Mouse (Mus musculus) spleen, postnatal 10 days (tissue): Measurements from ENCODE around the gene Csnk2a2.

Experiments used
- DNase-seq, 2 experiments: peaks; one replicate each; pipeline ENCODE4 v3.0.0; 2021 to 2022; ENCODE audit warnings: low spot score in 2 of 2

Gene Csnk2a2

DNA sequence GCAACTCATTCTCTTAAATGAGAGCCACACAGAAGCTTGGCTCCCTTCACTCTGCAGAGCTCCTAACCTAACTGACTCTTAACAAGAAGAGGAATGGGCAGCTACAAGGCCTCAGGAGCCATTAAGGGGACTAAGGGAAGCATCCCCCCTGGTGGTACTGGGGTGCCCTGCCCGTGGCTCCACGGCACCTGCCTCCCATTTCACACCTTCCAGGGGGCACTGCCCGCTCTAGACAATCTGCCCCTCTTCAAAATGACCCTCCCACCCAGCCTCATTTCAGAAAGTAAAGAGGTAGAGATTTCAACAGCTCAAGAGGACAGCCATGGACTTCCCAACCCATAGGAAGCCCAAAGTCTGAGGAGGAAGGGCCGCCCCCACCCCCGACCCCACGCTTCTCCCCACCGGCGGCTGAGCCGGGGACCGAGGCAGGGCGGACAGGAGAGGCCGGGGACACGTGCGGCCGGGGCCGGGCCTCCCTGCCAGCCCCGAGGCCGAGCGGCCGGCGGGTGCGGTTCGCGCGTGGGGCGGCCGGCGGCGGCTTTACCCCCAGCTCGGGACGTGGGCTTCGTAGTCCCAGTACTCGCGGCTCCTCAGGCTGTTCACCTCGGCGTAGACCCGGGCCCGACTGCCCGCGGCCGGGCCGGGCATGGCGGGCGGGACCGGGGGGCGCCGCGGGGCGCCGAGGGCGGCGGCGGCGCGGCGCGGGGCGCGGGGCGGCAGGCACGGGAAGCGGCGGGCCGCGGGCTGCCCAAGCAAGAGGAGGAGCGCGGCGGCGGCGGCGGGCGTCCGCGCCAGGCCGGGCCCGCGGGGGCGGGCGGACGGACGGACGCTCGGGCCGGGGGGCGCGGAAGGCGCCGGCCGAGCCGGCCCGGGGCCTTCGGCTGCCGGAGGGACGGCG lies 1.8 kb downstream of the Csnk2a2 start:
- peak; percentile 32 to 38 for DNase-seq

DNA sequence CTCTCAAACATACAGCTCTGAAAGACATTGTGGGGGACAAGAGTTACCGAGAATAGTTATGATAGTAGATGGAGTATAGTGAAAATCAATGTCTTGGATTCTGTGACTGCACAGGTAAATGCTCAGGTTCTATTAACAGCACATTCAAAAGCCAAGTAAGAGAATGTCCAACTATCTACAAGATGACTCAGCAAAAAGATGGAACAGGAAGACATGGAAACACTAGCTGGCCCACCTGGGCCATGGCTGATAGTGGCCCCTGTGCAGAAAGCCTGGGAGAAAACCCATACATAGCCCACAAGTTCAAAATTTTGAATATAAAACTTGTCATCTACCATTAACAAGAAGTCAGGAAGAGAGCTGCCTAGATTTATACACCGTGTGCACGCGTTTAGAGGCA lies 19.8 kb downstream of the Csnk2a2 start:
- no peak for DNase-seq

DNA sequence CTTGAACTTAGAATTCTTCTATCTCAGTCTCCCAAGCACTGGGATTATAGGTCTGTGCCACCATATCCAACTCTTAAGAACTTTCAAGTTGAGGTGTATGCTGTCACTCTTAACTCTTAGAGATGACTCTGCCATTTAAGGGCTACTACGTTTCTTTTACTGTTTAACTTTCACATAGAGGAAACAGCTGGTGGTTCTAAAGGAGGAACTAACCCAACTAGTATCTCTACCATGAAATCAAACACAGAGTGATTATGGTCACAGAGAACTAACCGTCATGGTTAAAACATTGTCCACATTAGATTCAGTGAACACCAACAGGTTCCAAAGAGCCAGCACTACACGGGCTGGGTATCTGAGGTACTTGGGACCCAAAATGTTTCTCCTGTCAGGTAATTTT lies 20.8 kb downstream of the Csnk2a2 start:
- no peak for DNase-seq

DNA sequence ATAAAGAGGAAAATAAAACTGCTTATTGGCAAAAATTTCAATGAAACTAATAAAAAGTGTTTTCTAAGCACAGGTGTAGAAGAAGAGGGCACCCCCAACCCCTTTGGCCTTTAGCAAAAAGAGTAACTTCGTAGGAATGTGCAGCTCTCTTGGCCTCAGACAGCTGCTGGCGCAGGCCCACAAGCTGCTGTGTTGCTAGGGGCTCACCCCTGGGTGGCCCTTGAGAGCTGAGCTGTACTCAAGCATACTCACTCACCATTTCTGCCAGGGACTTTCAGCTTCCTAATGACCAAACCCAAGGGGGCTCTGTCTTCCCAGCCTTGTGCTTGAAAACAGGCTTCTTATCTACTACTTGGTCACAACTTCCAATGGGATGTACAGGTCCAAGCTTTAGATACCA lies 23.3 kb downstream of the Csnk2a2 start:
- no peak for DNase-seq

DNA sequence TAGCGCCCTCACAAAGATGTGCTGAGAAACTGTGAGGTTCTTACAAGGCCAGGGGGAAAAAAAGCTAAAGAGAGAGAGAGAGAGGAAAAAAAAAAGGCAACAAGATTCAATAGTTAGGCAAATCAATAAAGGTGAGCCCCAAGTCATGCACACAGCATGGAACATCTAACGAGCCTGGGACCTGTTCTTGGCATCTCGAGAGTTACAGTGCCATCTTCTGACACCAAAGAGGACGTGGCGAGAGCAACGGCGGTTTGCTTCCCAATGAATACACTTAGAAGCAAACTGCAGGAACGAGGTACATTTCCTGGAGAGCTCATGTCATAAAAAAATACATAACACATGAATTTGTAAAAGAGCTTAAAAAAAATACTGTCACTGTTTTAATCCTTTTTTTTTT lies 37.3 kb downstream of the Csnk2a2 start:
- DNase-seq, result no peak

DNA sequence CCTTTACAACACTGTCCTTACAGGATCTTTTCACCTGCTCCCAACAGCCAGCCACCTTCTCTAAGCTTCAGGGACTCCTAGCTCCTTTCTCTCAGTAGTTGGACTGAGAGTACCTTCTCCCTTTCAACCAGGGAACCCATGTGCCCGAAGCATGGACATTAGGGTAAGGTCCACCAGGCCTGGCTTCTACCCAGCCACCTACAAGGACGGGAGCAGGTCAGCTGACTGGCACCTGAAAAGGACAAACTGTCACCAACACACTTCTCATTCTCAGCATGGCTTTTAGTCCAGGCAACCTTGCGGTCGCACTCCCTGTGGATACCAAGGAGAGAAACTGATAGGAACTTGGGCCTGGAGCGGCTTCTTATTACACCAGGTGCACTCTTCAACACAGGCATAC lies 39.6 kb downstream of the Csnk2a2 start:
- no peak for DNase-seq

DNA sequence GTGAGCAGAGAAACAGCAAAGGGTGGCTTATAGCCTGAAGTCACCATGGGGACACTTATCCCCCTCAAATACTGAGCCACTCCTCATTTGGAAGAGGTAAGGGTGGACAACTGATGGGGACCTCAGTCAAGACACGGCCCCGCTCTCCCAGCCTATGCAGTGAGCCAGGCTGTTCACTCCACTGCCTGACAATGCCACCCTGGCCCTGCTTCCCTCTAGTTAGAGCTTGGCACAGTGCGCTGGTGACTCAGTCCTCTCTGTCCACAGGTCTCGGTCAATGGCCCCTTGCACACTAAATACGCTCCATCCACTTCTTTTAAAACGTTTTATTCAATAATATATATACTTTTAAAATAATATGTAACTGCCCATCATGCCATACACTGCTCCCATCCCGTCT lies 42.2 kb downstream of the Csnk2a2 start:
- DNase-seq, result no peak

DNA sequence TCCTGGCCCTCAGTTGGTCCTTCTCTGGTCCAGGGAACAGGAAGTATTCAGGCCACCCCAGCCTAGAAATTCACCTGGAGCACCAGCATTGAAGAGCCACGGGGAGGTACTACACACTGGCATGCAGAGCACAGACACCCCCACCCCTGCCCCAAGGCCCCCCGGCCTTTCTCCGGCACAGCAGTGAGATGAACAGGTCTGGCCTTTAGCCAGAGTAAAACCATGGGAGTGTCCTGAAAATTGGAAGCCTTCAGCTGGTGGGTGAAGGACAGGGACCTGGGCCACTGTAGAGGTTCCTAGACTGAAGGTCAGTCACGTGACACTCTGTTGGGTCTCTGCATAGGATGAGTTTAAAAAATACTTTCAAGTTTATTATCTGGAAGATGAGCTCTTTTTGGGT lies 44.8 kb downstream of the Csnk2a2 start:
- DNase-seq, result no peak

DNA sequence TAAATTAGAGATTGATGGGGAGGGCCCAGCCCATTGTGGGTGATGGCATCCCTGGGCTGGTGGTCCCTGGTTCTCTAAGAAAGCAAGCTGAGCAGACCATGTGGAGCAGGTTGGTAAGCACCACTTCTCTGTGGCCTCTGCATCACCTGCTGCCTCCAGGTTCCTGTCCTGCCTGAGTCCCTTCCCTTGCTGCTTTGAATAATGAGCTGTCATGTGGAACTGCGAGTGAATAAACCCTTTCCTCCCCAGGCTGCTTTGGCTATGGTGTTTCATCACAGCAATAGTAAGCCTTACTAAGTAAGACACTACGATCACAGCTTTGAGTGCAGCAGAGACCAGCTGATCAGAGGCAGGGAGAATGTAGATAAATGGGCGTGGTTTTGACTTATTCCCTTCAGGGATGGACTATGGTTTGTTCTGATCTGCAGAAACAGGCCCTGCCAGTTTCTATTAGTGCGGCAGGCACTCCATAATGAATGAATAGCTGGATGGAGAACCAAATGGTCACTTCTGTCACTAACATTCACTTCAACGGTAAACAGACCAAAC lies 48.3 kb downstream of the Csnk2a2 start:
- DNase-seq, result no peak

DNA sequence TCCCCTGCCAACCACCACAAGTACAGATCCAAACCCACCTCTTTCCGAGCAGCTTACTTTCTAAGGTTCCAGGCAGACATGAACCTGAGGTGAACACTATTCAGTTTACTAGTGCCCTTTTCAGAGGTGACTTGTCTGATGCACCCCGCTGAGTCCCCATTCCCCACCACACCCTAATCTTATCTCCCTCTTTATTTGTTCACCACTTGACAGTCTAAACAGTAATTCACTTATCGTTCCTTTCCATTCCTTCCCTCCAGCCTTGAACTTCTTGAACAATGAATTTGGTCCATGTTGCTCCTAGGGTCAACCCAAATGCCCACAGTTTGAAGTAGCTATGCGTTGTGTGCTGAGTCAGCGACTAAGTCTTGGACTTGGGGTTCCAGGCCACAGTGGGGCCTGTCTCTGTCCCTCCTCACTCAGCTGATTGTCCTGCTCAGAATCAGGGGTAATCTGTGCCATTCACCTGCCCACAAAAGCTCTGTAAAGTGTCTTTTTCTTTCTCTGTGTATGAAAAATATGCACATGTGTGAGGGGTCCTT lies 49.6 kb downstream of the Csnk2a2 start:
- DNase-seq, result no peak

DNA sequence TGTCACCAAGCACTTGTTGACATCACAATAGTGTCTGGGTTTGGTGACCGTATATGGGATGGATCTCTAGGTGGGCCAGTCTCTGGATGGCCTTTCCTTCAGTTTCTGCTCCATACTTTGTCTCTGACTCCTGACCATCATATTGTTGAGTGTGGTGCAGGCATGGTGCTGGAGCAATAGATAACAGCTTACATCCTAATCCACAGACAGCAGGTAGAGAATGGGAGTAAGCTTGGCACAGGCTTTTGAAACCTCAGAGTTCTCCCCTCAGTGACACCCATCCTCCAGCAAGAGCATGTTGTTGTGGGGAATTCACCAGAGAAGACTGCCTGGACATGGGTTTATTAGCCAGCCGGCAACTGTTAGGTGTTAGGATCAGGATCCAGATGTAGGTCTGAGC lies 50.4 kb downstream of the Csnk2a2 start:
- no peak for DNase-seq

DNA sequence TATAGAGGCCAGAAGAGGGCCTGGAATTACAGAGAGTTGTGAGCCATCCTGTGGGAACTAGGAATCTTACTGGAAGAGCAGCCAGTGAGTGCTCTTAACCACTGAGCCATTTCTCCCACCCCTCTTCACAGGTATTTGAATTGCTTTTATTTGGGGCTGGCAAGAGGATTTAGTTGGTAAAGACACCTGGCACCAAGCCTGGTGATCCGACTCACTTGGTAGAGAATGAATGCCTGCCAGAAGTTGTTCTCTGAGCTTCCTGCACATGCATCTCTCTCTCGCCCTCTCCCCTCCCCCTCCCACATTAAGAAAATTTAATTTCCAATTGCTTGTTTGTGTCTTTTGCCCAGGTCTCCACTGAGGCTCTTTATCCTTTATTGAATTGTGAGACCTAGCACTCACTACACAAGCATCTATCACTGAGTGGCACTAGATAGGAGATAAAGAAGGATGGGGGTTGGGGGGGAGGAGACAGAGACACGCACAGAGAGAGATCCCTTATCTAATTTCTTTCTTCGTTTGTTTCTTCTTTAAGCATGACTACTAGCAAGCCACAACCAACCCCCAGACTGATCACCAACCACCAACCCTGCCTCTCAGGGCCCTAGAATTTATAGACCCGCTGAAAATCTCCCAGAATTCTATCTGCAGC lies 52.4 kb downstream of the Csnk2a2 start:
- no peak for DNase-seq

DNA sequence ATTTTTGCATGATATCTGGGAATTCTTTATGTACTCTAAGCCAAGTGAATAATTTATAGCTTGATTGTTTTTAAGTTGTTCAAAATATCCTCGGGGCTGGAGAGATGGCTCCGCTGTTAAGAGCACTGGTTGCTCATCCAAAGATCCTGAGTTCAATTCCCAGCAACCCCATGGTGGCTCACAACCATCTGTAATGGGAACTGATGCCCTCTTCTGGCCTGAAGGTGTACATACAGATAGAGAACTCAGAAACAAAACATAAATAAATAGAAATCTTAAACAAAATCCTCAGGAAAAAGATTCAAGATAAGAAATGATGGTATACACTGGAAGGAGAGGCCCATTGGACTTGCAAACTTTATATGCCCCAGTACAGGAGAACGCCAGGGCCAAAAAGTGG lies 53.9 kb downstream of the Csnk2a2 start:
- no peak for DNase-seq

DNA sequence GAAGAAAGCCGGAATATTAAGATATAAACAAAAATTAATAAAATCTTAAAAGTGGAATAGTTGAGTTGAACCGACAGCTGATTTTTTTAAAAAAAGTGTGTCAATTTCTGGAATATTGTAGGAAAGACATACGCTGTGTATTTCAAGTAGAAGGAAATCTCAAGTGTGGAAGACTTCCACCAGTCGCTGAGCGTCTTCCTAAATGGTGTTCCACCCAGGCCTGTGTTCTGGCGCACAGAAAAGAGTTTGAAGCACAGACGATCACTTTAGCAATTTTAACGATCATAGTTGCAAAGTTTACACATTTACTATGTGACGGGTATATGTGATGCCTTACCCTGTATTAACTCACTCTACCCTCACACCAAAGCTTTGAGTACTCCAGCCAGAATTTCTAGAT lies 54.4 kb downstream of the Csnk2a2 start:
- no peak for DNase-seq

DNA sequence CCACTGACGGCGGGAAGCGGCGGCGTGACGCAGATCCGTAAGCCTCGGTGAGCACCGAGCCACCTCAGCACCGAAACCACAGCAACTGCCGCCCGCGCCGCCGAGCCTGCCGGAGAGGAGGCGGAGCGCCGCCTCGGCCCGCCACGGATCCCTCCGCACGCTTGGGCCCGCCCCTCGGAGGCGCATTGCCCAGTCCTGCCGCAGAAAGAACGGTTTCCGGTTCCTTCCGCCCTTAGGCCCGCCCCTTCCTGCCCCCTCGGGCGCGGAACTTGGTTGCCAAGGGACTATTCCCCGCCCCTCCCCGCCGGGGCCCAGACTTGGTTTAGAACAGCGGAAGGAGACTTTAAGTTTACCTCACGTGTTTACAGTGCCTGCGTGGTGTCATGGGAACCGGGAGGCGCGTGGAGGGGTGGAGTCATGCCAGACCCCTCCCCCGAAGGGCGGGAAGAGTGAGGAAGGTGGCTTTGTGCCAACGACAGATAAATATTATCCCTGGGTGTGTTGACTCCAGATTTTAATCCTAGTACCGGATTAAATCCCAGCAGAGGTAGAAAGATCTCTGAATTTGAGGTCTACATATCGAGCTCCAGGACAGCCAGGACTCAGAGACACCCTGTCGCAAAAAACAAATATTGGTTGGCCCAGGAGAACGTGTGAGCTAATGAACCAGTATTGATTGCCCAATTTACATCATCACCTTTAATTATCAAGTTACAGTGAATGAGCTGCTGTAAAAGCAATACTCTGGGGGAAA lies 55.0 kb downstream of the Csnk2a2 start, which contains the start of gene Cfap20:
Gene Cfap20, minus strand, starts transcription at position 184 of the 754 bp plus-strand sequence.
- DNase-seq, result peak; percentile 96 to 99

DNA sequence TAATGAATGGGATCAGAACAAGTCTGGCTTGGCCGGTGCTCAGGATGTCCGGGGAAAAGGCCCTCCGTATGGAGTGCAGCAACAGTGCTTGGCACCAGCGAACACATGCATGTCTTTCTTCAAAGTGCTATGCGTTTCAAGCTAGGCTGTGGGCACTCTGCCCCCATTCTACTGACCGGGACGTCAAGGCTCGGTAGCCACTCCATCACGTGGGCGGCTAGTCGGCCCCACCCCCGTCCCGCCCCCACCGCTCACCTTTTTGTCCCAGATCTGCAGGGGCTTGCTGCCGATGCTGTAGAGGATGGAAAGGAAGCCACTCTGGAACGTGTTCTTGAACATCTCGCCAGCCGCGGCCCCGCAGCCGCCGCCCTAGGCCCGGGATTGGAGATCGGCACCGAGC lies 55.6 kb downstream of the Csnk2a2 start:
- no peak for DNase-seq

DNA sequence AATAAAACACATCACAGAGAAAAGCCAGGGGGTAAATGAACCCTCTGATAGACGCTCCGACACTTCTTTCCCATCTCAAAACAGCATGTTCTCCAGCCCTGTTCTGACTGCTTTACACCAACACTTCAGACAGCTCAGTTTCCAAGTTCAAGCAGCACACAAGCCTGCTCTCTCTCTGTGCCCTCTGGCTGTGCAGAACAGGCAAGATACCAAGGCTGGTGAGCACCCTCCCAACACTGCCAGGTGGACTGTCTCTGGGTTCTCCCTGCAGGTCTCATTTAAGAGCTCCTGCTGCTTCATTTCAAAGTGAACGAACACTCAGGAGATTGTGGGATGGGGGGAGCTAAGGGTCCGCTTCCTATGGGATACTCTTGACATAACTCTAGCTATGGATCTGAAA lies 56.7 kb downstream of the Csnk2a2 start:
- no peak for DNase-seq

DNA sequence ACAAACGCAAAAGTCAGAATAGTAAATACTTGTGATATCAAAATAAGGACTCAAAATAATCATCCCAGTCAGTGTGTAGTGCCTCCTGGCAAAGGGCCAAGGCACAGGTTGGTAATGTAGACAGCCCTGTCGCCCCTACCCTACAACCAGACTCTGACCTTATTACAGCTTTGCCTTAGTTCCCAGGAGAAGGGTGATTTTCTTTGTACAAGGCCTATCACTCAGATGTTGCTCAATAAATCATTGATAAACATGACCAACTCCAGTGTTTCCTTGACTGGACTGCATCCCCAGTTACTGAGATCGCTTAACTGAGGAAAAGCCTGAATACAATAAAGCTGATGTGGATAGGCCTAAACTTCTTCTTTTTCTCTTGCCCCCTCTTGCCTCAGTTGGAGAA lies 57.4 kb downstream of the Csnk2a2 start:
- DNase-seq, result no peak

DNA sequence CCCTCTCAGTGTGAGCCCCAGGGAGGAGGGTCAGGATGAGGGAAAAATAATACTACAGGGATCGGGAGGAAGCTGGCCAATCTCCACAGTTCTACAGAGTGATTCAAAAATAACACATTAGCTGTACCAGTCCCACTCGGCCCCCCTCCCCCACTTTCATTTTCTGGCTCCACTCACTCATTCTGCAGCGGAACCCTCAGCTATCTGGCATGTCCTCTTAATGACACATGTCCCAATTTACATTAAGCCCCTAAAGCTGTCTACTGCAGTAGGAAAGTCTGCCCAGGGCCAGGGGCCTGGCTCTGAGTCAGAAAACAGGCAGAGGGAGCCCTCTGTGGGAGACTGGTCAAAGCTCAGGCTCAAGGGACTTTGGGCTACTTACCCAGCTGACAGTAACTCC lies 59.9 kb downstream of the Csnk2a2 start:
- no peak for DNase-seq

DNA sequence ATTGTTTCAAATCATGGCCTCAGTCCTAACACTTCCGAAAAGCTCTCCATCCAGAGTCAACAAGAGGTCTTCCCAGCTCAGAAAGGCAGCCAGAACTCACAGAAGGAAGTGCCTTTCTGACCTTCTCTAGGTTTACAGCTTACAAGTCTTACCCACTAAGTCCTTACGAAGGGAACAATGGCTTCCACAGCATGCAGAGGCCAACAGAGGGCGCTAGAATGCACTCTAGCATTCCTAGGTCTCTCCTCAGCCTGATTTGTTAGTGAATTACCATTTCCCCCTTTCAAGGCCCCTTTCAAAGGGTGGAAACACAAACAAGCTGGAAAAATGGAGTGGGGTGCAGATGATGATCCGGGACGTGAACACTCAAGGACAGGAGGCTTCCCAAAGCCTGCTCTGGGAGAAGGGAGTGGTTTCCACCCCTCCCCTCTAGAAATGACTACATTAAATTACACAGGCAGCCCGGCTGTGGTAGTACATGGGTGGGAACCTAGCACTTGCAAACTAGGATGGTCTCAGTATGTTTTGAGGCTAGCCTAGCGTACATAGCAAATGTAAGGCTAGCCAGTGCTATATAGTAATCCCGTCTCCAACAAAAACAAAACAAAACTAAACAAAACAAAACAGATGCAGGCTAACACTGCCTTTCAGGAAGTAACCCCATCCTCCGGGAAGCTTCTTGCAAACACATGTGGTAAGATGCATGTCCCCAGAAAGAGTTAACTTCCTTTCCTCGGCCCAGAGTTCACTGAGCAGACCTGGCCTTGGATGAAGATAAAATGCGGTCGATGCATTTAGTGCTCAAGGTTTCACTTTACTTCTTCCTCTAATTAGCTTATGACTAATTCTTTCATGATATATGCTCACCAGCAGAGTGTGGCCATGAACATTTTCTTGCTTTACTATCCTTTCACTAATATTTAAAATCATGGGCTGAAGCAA lies 62.0 kb downstream of the Csnk2a2 start:
- DNase-seq, result peak; percentile 51 to 82

DNA sequence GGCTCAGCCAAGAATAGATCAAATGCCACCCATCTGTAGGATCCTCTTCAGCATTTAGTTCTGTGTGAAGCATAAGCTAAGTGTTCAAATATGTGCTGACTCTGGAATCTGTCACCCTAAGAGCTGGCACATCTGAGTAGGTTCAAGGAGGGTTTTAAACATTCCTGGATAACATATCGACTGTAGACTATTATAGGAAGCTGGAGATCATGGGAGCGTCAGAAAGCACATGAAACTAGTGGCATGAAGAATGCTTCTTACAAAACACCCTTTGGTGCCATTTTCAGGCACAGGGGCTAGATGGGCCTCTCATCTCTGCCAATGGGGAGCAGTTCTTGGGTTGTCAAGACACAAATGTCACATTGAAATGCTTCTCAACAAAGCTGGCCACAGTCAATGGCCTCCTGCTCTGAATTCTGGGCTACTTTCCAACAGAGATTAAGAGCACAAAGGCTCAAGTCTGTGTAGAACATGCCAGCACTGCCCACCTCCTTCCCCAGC lies 63.0 kb downstream of the Csnk2a2 start:
- no peak for DNase-seq
